Mouse (Mus musculus) small intestine, adult 2 months (tissue): ENCODE results near the gene Ddb1. TPM values are rescaled to one million over a fixed set of nuclear protein-coding genes. Genes with fewer than 3 reads are reported as not detected.

Experiments
- H3K27ac ChIP-seq: fragments of 200-500 bp; 2 replicates; pipeline ENCODE4 v1.5.1; 2012; ENCODE audit warnings: low read depth, low read length, control low read depth, inconsistent platforms; ENCODE audit not compliant: insufficient read depth
- H3K27me3 ChIP-seq: fragments of 200-500 bp; 2 replicates; pipeline ENCODE4 v1.6.1; 2012; ENCODE audit warnings: mild to moderate bottlenecking, moderate library complexity, low read length, inconsistent platforms; ENCODE audit not compliant: control insufficient read depth, insufficient read depth
- H3K36me3 ChIP-seq: fragments of 200-500 bp; 2 replicates; pipeline ENCODE4 v1.6.1; 2012; ENCODE audit warnings: mild to moderate bottlenecking, low read length, control low read depth, inconsistent platforms; ENCODE audit not compliant: control insufficient read depth, insufficient read depth
- H3K4me1 ChIP-seq: fragments of 200-500 bp; 2 replicates; pipeline ENCODE4 v1.6.1; 2012; ENCODE audit warnings: low read length, inconsistent platforms, mixed read lengths; ENCODE audit not compliant: control insufficient read depth, insufficient read depth, insufficient read length
- H3K4me3 ChIP-seq: fragments of 200-500 bp; 2 replicates; pipeline ENCODE4 v1.5.1; 2012; ENCODE audit warnings: low read depth, mild to moderate bottlenecking, control low read depth, inconsistent platforms, low read length, moderate library complexity
- CTCF ChIP-seq: fragments of 200-500 bp; IDR thresholded peaks from 2 replicates; pipeline ENCODE4 v1.5.1; 2012; ENCODE audit warnings: low read depth, mild to moderate bottlenecking, control low read depth, inconsistent platforms, low read length, moderate library complexity, mixed read lengths; ENCODE audit not compliant: insufficient replicate concordance, insufficient read length; ENCODE audit errors: extremely low read depth
- POLR2A ChIP-seq: fragments of 200-500 bp; IDR thresholded peaks from 2 replicates; pipeline ENCODE4 v1.6.1; 2012; ENCODE audit warnings: low read depth, mild to moderate bottlenecking, control low read depth, inconsistent platforms, low read length, moderate library complexity
- WGBS: fragments of 180-500 bp; shearing (Covaris S2); methylation state at CpG from one replicate; pipeline ENCODE4 v1.1.7; 2018; 5-methylcytosine and 5-hydroxymethylcytosine counted together
- polyA plus RNA-seq: library from polyadenylated mRNA; depleted of rRNA; stranded (reverse); fragments of >200 nt; gene quantifications from 2 replicates; pipeline ENCODE4 v1.2.3, GENCODE M21; 2012

The Ddb1 gene
- polyA plus RNA-seq, 1 experiment: 57.2 TPM

DNA sequence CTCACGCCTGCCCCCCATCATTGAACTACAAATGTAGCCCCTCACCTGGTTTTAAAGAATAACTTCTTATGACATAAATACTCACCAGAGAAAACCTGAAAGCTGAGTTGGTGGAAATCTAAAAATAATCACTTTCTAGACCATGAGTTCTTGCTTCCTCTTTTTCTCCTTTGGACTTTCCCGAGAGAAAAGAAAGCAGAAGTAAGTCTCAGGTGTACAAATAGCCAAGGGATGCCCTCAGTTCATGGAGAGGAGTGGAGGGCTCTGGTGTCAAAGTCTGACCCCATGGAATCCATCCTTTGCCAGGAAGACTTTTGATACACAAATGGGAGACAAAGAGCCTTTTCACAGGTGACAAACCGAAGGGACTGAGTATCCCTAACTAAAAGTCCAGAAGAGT, 24.4 kb upstream of the Ddb1 start:
- peaks cover 3% of the 10 kb centered on the region; the same call in 1 of the 2 replicates for H3K4me1 ChIP-seq
- no peak overlapping the region for H3K4me3 ChIP-seq
- no peak overlapping the region for H3K27ac ChIP-seq
- H3K27me3 ChIP-seq: no peaks in the 10 kb centered on the region
- 71% methylated on average over 3 of the region's 3 CpGs for WGBS
- TF ChIP-seq CTCF: no peak
- TF ChIP-seq POLR2A: no peak
- peaks cover 12% of the 10 kb centered on the region for H3K36me3 ChIP-seq

GRCm38 (mm10) chr19:10581984-10582383, 23.1 kb upstream of the Ddb1 start:
- Histone ChIP-seq H3K27ac (no peak overlapping the region), H3K27me3 (no peaks in the 10 kb centered on the region), H3K36me3 (peaks cover 15% of the 10 kb centered on the region), H3K4me3 (no peak overlapping the region), H3K4me1 (peaks cover 3% of the 10 kb centered on the region; the same call in 1 of the 2 replicates)
- TF ChIP-seq POLR2A (no peak), CTCF (no peak)
- 91% methylated on average over 6 of the region's 6 CpGs for WGBS

DNA sequence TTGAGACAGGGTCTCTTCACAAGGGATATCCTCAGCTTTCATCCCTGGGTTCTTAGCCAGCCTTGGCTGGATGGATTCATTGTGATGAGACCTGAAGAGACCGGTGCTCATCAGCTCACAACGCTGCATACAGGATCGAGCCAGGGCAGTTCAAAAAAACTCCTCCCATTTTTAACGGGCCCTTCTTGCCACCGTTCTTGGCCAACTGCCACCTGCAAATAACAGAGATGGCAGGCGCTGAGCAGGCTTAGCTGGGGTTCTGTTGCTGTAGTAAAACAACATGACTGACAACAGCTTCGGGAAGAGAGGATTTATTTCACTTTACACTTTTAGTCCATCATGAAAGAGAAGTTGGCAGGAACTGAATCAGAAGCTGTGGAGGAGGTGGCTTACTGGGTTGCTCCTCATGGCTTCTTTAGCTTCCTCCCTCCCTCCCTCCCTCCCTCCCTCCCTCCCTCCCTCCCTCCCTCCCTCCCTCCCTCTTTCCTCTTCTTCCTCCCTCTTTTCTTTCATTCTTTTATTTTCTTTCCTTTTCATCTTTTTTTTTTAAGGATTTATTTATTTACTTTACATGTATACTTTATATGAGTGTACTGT, 21.5 kb upstream of the Ddb1 start:
- H3K27ac ChIP-seq: no peak overlapping the region
- peaks cover 3% of the 10 kb centered on the region; the same call in 1 of the 2 replicates for H3K4me1 ChIP-seq
- no peak for TF ChIP-seq CTCF
- no peak for TF ChIP-seq POLR2A
- no peak overlapping the region for H3K4me3 ChIP-seq
- 15% methylated on average over 7 of the region's 7 CpGs for WGBS
- H3K27me3 ChIP-seq: no peaks in the 10 kb centered on the region
- peaks cover 25% of the 10 kb centered on the region for H3K36me3 ChIP-seq

GRCm38 (mm10) chr19:10585112-10585511, 20.0 kb upstream of the Ddb1 start:
- TF ChIP-seq POLR2A: no peak
- no peak for TF ChIP-seq CTCF
- H3K27ac ChIP-seq: no peak overlapping the region; the same call in 1 of the 2 replicates
- peaks cover 25% of the 10 kb centered on the region for H3K36me3 ChIP-seq
- H3K4me1 ChIP-seq: peaks cover 3% of the 10 kb centered on the region; the same call in 1 of the 2 replicates
- WGBS: 30% methylated on average over 8 of the region's 8 CpGs
- no peak overlapping the region for H3K4me3 ChIP-seq
- H3K27me3 ChIP-seq: no peaks in the 10 kb centered on the region

DNA sequence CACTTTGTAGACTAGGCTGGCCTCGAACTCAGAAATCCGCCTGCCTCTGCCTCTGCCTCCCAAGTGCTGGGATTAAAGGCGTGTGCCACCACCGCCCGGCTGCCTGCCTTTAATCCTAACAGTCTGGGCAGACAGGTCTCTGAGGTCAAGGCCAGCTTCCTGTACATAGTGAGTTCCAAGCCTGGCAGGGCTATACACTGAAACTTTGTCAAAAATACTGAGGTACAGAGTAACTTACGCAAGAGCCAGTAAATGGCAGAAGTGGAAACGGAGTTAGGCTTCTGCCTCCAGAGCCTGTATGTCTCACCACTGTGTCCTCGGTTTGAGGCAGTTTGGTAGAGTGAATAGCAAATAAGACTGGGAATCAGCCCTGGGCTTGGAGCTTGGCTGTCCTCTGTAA, 17.9 kb upstream of the Ddb1 start:
- TF ChIP-seq CTCF (no peak), POLR2A (no peak)
- Histone ChIP-seq H3K27me3 (no peaks in the 10 kb centered on the region), H3K4me3 (no peak overlapping the region), H3K27ac (no peak overlapping the region), H3K36me3 (peaks cover 26% of the 10 kb centered on the region), H3K4me1 (peaks cover 3% of the 10 kb centered on the region; the same call in 1 of the 2 replicates)
- 89% methylated on average over 8 of the region's 8 CpGs for WGBS

GRCm38 (mm10) chr19:10589127-10589857, 15.8 kb upstream of the Ddb1 start:
- Histone ChIP-seq H3K27ac (no peak overlapping the region), H3K4me3 (no peak overlapping the region), H3K36me3 (peaks cover 42% of the 10 kb centered on the region), H3K27me3 (no peaks in the 10 kb centered on the region), H3K4me1 (peaks cover 3% of the 10 kb centered on the region; the same call in 1 of the 2 replicates)
- WGBS: 65% methylated on average over 5 of the region's 5 CpGs
- TF ChIP-seq POLR2A: no peak
- no peak for TF ChIP-seq CTCF

DNA sequence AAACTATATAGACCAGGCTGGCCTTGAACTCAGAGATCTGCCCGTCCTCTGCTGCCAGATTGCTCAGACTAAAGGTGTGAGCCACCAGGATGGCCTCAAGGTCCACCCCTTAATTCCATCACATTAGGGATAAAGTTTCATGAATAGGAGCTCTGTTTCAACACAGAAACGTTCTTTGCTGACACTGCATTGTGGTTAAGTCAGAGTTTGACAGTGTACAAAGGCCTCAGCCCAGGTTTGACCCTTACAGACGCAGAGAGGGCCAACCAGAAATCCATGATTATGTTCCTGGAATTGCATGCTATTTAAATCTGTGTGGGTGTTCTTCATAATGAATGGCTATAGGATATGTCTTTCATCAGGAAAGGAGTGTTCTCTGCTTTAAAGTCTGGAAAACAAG, 14.8 kb upstream of the Ddb1 start:
- Histone ChIP-seq H3K36me3 (peaks cover 51% of the 10 kb centered on the region), H3K4me3 (no peak overlapping the region), H3K4me1 (peaks cover under 1% of the 10 kb centered on the region; the same call in 1 of the 2 replicates), H3K27me3 (no peaks in the 10 kb centered on the region), H3K27ac (no peak overlapping the region)
- 76% methylated on average over 3 of the region's 3 CpGs for WGBS
- no peak for TF ChIP-seq CTCF
- TF ChIP-seq POLR2A: no peak
